Mouse (Mus musculus): ENCODE measurements around the gene Parvb. TPM values are rescaled to one million over a fixed set of nuclear protein-coding genes. Genes with fewer than 3 reads are reported as not detected.

Parvb gene
- polyA plus RNA-seq, 1 experiment = 8.5 TPM

DNA sequence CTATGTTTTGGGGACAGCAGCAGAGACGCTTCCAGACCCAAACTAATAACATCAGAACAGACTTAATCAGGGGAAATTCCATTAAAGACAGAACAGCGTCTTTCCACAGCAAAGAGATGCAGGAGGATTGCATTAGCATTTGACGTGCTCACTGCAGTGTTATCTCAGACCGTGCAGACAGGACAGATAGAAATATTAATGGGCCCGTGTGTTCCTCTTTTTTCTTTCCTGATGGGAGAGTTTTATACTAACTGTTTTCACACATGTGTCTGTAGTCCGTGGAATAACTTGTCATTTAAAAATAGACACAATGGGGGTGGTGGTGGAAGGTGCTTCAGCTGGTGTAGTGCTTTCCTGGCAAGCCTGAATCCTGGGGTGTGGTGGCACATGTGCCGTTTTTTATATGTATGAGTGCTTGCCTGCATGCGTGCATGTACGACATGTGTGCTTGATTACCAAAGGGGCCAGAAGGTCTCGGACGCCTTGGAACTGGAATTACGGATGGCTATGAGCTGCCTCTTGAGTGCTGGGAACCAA is 104.5 kb downstream of the Parvb start:
- no peaks in the 10 kb centered on the region for H3K36me3 ChIP-seq (ENCODE audit: control insufficient read depth, insufficient read depth, low read length)
- H3K4me3 ChIP-seq (ENCODE audit: insufficient read depth, low read depth, low read length) = no peak overlapping the region

DNA sequence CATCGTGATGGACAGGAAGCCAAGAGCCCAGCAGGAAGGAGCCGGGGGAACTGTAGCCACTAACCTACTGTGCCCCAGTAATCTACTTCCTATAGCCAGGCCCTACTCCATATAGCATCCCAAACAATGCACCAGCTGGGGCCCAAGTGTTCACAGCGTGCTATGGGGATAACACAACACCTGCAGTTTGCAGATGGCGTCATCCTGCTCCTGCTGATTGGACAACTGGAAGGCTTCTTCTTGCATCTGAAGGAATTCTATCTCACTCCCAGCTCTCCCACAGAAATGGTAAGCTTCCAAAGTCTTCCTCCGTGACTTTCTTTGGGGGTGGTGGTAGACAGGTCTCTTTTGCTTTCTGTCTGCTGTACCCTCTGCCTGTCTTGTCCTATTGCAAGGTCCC is 105.8 kb downstream of the Parvb start:
- 79% methylated on average over 5 of the region's 5 CpGs for WGBS
- Histone ChIP-seq H3K4me1 (ENCODE audit: control insufficient read depth, insufficient read depth, low read length) (no peaks in the 10 kb centered on the region), H3K36me3 (ENCODE audit: control insufficient read depth, insufficient read depth, low read length) (no peaks in the 10 kb centered on the region), H3K27ac (ENCODE audit: insufficient read depth, low read depth, low read length) (no peak overlapping the region), H3K4me3 (ENCODE audit: insufficient read depth, low read depth, low read length) (no peak overlapping the region), H3K27me3 (replicated peaks; ENCODE audit: control insufficient read depth, insufficient read depth, low read length) (no peaks in the 10 kb centered on the region)
- no peak for TF ChIP-seq CTCF (conservative IDR thresholded peaks at IDR 0.05; ENCODE audit: insufficient read depth, insufficient read length, low read depth, low read length)
- no peak for TF ChIP-seq POLR2A (IDR thresholded peaks at IDR 0.05; ENCODE audit: low read depth, low read length)
- DNase-seq = no peak

More for the DNA sequence above, 104.5 kb downstream of the Parvb start:
- TF ChIP-seq CTCF (conservative IDR thresholded peaks at IDR 0.05; ENCODE audit: insufficient read depth, insufficient read length, low read depth, low read length) (no peak), POLR2A (IDR thresholded peaks at IDR 0.05; ENCODE audit: low read depth, low read length) (no peak)
- WGBS = 81% methylated on average over 12 of the region's 12 CpGs
- H3K27me3 ChIP-seq (replicated peaks; ENCODE audit: control insufficient read depth, insufficient read depth, low read length) = no peaks in the 10 kb centered on the region
- no peak for DNase-seq
- H3K27ac ChIP-seq (ENCODE audit: insufficient read depth, low read depth, low read length) = no peak overlapping the region
- no peaks in the 10 kb centered on the region for H3K4me1 ChIP-seq (ENCODE audit: control insufficient read depth, insufficient read depth, low read length)

DNA sequence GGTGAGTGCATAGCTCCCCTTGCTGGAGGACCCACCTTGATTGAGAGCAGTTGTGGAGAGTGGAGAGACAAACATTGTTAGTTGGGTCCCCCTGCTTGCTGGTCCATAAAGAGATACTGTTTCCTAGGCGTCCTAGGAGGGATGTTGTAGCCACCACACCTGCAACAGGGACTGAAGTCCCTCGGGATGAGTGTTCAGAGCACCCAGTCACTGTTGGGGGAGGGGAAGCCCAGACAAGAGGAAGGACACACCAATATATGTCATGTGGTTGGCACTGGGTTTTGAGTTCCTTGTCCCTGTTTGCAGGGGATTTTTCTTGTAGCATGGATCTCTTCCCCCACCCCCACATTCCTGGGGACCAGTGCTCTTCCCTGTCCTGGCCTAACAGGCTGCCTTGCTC is 109.1 kb downstream of the Parvb start:
- WGBS = 55% methylated on average over 2 of the region's 2 CpGs
- H3K4me3 ChIP-seq (ENCODE audit: insufficient read depth, low read depth, low read length) = no peak overlapping the region
- no peak overlapping the region for H3K27ac ChIP-seq (ENCODE audit: insufficient read depth, low read depth, low read length)
- no peaks in the 10 kb centered on the region for H3K36me3 ChIP-seq (ENCODE audit: control insufficient read depth, insufficient read depth, low read length)
- TF ChIP-seq POLR2A (IDR thresholded peaks at IDR 0.05; ENCODE audit: low read depth, low read length) (no peak), CTCF (conservative IDR thresholded peaks at IDR 0.05; ENCODE audit: insufficient read depth, insufficient read length, low read depth, low read length) (no peak)
- H3K4me1 ChIP-seq (ENCODE audit: control insufficient read depth, insufficient read depth, low read length) = no peaks in the 10 kb centered on the region
- H3K27me3 ChIP-seq (replicated peaks; ENCODE audit: control insufficient read depth, insufficient read depth, low read length) = no peaks in the 10 kb centered on the region
- no peak for DNase-seq

DNA sequence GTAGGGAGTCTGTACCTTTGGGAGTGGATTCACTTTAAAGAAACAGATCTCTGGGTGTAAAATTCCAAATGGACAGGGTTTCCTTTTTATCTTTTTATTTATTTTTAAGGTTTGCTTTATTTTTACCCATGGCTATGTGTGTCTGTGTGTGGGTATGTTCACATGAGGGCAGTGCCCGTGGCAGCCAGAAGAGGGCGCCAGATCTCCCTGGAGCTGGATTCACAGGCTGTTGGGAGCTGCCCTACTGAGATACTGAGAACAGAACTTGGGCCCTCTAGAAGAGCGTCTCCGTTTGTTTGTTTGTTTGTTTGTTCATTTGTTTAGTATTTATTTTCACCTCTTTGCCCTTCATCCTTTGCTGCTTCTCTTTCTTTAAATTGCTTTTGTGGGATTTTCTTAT is 116.9 kb downstream of the Parvb start:
- no peaks in the 10 kb centered on the region for H3K4me1 ChIP-seq (ENCODE audit: control insufficient read depth, insufficient read depth, low read length)
- no peaks in the 10 kb centered on the region for H3K36me3 ChIP-seq (ENCODE audit: control insufficient read depth, insufficient read depth, low read length)
- no peak overlapping the region for H3K27ac ChIP-seq (ENCODE audit: insufficient read depth, low read depth, low read length)
- DNase-seq = no peak
- WGBS = 96% methylated on average over 4 of the region's 4 CpGs
- TF ChIP-seq POLR2A (IDR thresholded peaks at IDR 0.05; ENCODE audit: low read depth, low read length) = no peak
- H3K27me3 ChIP-seq (replicated peaks; ENCODE audit: control insufficient read depth, insufficient read depth, low read length) = no peaks in the 10 kb centered on the region
- no peak overlapping the region for H3K4me3 ChIP-seq (ENCODE audit: insufficient read depth, low read depth, low read length)

DNA sequence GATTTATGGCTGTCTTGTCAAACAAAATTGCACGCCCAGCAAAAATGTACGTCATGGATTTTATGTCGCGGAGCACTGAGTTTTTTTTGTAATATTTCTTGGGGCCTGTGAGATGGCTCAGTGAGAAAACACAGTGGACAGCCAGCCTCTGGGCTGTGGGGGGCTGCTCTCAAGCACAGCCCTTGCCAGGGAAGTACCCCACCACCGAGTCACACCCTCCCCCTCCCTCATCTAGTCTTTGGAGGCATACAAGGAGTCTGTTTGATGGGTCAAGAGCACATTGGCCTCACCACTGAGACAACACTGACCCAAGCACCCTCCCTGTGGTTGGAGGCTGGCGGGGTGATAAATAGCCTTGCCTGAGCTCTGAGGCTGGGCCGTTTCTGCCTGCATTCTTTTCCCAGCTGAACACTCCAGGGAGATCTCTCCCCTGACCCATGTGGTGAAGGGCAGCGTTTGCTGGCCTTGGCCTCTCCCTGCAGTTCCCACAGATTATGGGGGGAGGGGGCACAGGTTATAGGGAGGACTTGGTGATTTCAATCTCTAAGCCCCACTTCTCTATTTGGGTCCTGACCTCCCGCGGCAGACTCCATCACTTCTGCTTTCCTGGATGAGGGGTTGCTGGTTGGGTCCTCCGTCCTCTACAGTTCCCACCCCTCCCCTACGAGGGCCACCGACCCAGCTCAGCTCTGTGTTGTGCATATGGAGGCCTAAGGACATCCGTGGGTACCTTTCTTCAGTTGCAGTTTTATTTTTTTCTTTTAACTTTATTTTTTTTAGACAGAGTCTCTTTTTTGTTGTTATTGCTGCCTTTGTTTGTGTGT is 118.3 kb downstream of the Parvb start:
- H3K36me3 ChIP-seq (ENCODE audit: control insufficient read depth, insufficient read depth, low read length) = no peaks in the 10 kb centered on the region
- no peak for DNase-seq
- TF ChIP-seq POLR2A (IDR thresholded peaks at IDR 0.05; ENCODE audit: low read depth, low read length) = no peak
- no peak for TF ChIP-seq CTCF (conservative IDR thresholded peaks at IDR 0.05; ENCODE audit: insufficient read depth, insufficient read length, low read depth, low read length)
- WGBS = 46% methylated on average over 14 of the region's 14 CpGs
- no peaks in the 10 kb centered on the region for H3K4me1 ChIP-seq (ENCODE audit: control insufficient read depth, insufficient read depth, low read length)
- no peak overlapping the region for H3K4me3 ChIP-seq (ENCODE audit: insufficient read depth, low read depth, low read length)
- H3K27ac ChIP-seq (ENCODE audit: insufficient read depth, low read depth, low read length) = no peak overlapping the region
- H3K27me3 ChIP-seq (replicated peaks; ENCODE audit: control insufficient read depth, insufficient read depth, low read length) = no peaks in the 10 kb centered on the region

DNA sequence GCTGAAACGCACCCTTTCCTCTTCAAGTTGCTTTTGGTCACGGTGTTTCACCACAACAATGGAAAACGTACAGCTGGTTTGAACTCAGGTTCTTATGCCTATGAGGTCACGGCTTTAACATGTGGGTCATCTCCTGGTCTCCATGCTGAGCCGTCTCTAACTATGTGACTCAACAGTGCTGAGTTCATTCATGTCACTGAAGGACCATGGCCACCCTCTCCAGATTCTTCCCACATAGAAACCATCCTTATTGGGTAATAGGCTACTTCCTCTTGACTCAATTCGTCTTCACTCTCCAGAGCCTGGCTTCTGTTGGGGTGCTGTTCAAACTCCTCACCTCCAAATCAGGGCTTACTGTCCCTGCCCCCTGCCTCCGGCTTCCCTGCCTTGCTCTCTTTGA is 119.5 kb downstream of the Parvb start:
- H3K4me3 ChIP-seq (ENCODE audit: insufficient read depth, low read depth, low read length) = no peak overlapping the region
- no peaks in the 10 kb centered on the region for H3K36me3 ChIP-seq (ENCODE audit: control insufficient read depth, insufficient read depth, low read length)
- DNase-seq = no peak
- H3K27ac ChIP-seq (ENCODE audit: insufficient read depth, low read depth, low read length) = no peak overlapping the region
- H3K27me3 ChIP-seq (replicated peaks; ENCODE audit: control insufficient read depth, insufficient read depth, low read length) = no peaks in the 10 kb centered on the region
- TF ChIP-seq POLR2A (IDR thresholded peaks at IDR 0.05; ENCODE audit: low read depth, low read length) (no peak), CTCF (conservative IDR thresholded peaks at IDR 0.05; ENCODE audit: insufficient read depth, insufficient read length, low read depth, low read length) (no peak)
- WGBS = 82% methylated on average over 7 of the region's 7 CpGs
- H3K4me1 ChIP-seq (ENCODE audit: control insufficient read depth, insufficient read depth, low read length) = no peaks in the 10 kb centered on the region

DNA sequence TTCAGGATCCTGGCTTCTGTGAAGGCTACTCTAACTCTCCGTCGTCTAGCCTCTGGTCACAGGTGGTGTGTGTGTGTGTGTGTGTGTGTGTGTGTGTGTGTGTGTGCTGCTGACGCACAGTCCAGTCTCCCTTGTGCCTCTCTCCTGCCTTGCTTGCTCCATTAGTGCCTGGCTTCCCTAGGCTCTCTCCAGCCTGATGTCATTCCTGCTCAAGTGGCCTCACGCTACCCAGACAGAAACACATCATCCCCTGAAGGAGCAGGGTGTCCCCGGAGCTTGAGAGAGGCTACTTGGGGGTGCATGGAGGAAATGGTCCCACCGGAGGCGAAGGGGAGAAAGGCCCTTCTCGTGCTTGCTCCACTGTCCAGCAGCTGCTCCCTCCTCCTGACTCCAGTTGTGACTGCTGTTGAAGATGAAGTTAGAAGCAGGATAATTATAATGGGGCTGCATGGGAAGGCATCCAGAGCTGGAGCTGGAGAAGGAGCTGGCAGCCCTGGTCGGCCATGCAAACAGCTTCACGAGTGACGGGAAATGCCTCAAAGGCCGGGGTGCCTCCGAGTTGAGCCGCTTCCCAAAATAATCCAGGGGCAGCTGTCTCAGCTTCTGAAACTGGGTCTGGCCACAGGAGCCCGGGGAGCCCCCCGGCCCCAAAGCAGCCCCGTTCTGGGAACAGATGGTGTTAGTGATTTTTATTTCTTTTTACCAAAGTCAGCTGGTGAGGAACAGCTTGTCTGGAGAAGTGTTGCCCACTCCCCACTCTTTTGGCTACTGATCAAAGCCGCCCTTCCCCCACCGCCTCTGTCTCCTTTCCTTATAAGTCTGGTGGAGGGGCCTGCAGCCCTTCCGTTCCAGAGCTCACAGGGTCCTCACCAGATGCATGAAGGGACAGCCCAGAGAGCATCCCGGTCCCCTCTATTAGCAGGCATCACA is 120.3 kb downstream of the Parvb start:
- no peaks in the 10 kb centered on the region for H3K27me3 ChIP-seq (replicated peaks; ENCODE audit: control insufficient read depth, insufficient read depth, low read length)
- no peaks in the 10 kb centered on the region for H3K4me1 ChIP-seq (ENCODE audit: control insufficient read depth, insufficient read depth, low read length)
- no peak overlapping the region for H3K4me3 ChIP-seq (ENCODE audit: insufficient read depth, low read depth, low read length)
- H3K27ac ChIP-seq (ENCODE audit: insufficient read depth, low read depth, low read length) = no peak overlapping the region
- TF ChIP-seq CTCF (conservative IDR thresholded peaks at IDR 0.05; ENCODE audit: insufficient read depth, insufficient read length, low read depth, low read length) (no peak), POLR2A (IDR thresholded peaks at IDR 0.05; ENCODE audit: low read depth, low read length) (no peak)
- H3K36me3 ChIP-seq (ENCODE audit: control insufficient read depth, insufficient read depth, low read length) = no peaks in the 10 kb centered on the region
- WGBS = 67% methylated on average over 21 of the region's 21 CpGs
- DNase-seq = no peak

Measured in kidney, adult 2 months (tissue).